Mouse (Mus musculus) intestine, postnatal 0 days (tissue): ENCODE results near the gene Smox. TPM values are rescaled to one million over a fixed set of nuclear protein-coding genes. Genes with fewer than 3 reads are reported as not detected.
"Not testable (repeated sequence)": the region's sequence is repeated elsewhere in the genome, so short reads cannot be mapped to it uniquely, and the experiment has no call there.

Source experiments
- ATAC-seq: fragments of 200-750 bp; cut with Nextera tagmentation; 2 replicates; pipeline ENCODE4 v1.8.0; 2017; ENCODE audit warnings: mild to moderate bottlenecking, moderate TSS enrichment, moderate library complexity
- H3K27ac ChIP-seq: fragments of 300-500 bp; sonication (generic); 2 replicates; pipeline ENCODE4 v1.5.1; 2014; ENCODE audit warnings: mild to moderate bottlenecking, low read depth, low read length, moderate library complexity
- H3K27me3 ChIP-seq: fragments of 300-500 bp; sonication (generic); replicated peaks from 2 replicates; pipeline ENCODE4 v1.6.1; 2014; ENCODE audit warnings: low read length, mixed read lengths; ENCODE audit not compliant: control insufficient read depth, insufficient read depth
- H3K36me3 ChIP-seq: fragments of 300-500 bp; sonication (generic); 2 replicates; pipeline ENCODE4 v1.6.1; 2014; ENCODE audit warnings: mild to moderate bottlenecking, moderate library complexity; ENCODE audit not compliant: control insufficient read depth, insufficient read depth
- H3K4me1 ChIP-seq: fragments of 300-500 bp; sonication (generic); replicated peaks from 2 replicates; pipeline ENCODE4 v1.6.1; 2014; ENCODE audit warnings: antibody characterized with exemption, low read length, mixed read lengths; ENCODE audit not compliant: control insufficient read depth, insufficient read depth
- H3K4me2 ChIP-seq: fragments of 300-500 bp; sonication (generic); replicated peaks from 2 replicates; pipeline ENCODE4 v1.6.1; 2014; ENCODE audit warnings: low read depth, mild to moderate bottlenecking, moderate library complexity
- H3K4me3 ChIP-seq: fragments of 300-500 bp; sonication (generic); 2 replicates; pipeline ENCODE4 v1.5.1; 2014; ENCODE audit warnings: low read depth, low read length
- H3K9ac ChIP-seq: fragments of 300-500 bp; sonication (generic); 2 replicates; pipeline ENCODE4 v1.6.1; 2014; ENCODE audit warnings: mild to moderate bottlenecking, low read depth, low read length
- H3K9me3 ChIP-seq: fragments of 300-500 bp; sonication (generic); 2 replicates; pipeline ENCODE4 v1.6.1; 2016; ENCODE audit warnings: mixed run types; ENCODE audit not compliant: control insufficient read depth
- CTCF ChIP-seq: sonication (generic); IDR thresholded peaks from 2 replicates; pipeline ENCODE4 v1.5.1; 2016; ENCODE audit warnings: low read depth, mild to moderate bottlenecking, control low read depth, antibody characterized with exemption, moderate library complexity
- WGBS: fragments of 180-500 bp; shearing (Covaris S2); extraction: QIAGEN DNeasy Blood & Tissue Kit; methylation state at CpG from one replicate; pipeline ENCODE4 v1.1.7; 2014; 5-methylcytosine and 5-hydroxymethylcytosine counted together
- polyA plus RNA-seq: library from polyadenylated mRNA; unstranded; fragments of >200 nt; fragmentation: Nextera tagmentation; extraction: Ambion mirVana; gene quantifications from 2 replicates; pipeline ENCODE4 v1.2.1, GENCODE M21; 2015

Smox gene
- polyA plus RNA-seq, 1 experiment from 2014 or later: 19.9 TPM

DNA sequence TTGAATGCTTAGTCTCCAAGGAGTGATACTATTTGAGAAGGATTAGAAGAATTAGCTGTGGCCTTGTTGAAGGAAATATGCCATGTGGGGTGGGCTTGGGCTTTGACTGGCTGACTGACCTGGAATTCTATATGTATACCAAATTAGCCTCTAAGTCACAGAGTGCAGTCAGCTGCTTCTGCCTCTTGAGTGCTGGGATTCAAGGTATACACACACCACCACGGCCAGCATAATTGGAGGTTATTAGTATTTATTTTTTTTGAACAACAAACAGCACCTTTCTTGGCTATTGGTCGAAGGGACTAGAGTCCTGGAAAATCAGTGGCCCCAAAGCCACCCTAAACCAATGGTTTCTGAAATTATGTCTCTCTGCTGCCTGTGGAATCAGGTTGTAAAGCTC lies 24.6 kb upstream of the Smox start:
- no peaks in the 10 kb centered on the region for H3K4me1 ChIP-seq
- no peaks in the 10 kb centered on the region for H3K9me3 ChIP-seq
- no peak for ATAC-seq
- H3K4me2 ChIP-seq: no peak overlapping the region
- H3K27me3 ChIP-seq: no peaks in the 10 kb centered on the region
- H3K36me3 ChIP-seq: no peaks in the 10 kb centered on the region
- H3K4me3 ChIP-seq: no peak overlapping the region
- no peak for TF ChIP-seq CTCF
- WGBS: 70% methylated on average over 2 of the region's 2 CpGs
- no peak overlapping the region for H3K9ac ChIP-seq
- no peak overlapping the region for H3K27ac ChIP-seq

DNA sequence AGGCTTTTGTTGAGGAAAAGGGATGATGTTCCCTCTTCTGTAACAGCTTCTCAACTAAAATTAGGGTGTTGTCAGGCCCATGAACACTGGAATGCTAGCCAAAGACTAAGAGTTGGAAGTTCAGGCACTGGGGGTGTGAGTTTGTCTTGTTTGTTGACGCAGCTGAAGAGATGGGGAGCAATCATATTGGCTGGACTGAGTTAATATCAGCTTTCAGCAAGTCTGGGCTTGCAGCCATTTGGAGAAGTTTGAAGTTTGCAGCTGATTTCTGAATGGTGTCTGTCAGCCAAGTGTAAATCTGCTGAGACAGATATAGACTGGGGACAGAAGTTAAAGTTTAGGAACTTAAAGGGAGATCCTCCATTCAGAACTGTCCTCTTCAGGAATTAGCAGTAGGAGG lies 21.4 kb upstream of the Smox start:
- Histone ChIP-seq H3K27ac (no peak overlapping the region), H3K4me1 (no peaks in the 10 kb centered on the region), H3K4me2 (no peak overlapping the region), H3K9ac (no peak overlapping the region), H3K9me3 (no peaks in the 10 kb centered on the region), H3K36me3 (no peaks in the 10 kb centered on the region), H3K27me3 (no peaks in the 10 kb centered on the region), H3K4me3 (no peak overlapping the region)
- WGBS: 38% methylated on average over 1 of the region's 1 CpGs
- no peak for ATAC-seq
- no peak for TF ChIP-seq CTCF

DNA sequence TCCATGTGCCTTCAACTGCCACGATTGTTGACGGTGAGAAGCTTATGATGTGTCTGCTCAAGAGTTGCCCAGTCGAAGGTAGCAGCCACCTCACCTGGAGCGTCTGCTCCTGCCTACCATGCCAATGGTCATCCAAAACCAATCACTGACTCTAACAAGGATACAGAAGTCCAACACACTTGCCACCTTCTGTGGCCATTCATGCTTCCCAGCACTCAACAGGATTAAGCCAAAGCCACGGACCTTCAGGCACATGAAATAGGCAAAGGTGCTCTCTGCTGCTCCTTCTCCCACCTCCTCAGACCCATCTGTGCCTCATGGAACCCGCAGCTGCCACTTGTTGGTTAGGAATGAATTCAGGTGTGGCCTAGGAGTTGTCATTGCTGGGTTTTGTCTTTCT lies 17.5 kb upstream of the Smox start:
- no peaks in the 10 kb centered on the region for H3K4me1 ChIP-seq
- no peak for TF ChIP-seq CTCF
- no peaks in the 10 kb centered on the region for H3K9me3 ChIP-seq
- no peak overlapping the region for H3K4me3 ChIP-seq
- H3K27me3 ChIP-seq: no peaks in the 10 kb centered on the region
- no peak for ATAC-seq
- 86% methylated on average over 6 of the region's 6 CpGs for WGBS
- H3K36me3 ChIP-seq: no peaks in the 10 kb centered on the region
- H3K9ac ChIP-seq: no peak overlapping the region
- no peak overlapping the region for H3K4me2 ChIP-seq
- H3K27ac ChIP-seq: no peak overlapping the region

DNA sequence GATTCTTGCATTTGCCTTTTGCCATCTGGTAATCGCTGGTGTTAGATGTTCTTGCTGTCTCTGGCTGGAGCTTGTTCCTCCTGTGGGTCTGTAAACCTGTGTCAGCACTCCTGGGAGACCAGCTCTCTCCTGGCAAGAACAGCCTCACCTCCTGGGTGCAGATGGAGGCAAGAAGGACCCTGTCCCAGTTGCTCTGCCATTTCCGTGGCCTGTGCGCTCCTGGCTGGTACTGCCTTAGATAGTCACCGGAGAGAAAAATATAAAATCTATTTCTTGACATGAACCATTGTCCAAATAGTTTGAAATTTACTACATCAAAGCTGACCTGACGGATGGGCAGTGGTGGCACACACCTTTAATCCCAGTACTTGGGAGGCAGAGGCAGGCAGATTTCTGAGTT lies 14.2 kb upstream of the Smox start:
- 92% methylated on average over 5 of the region's 5 CpGs for WGBS

DNA sequence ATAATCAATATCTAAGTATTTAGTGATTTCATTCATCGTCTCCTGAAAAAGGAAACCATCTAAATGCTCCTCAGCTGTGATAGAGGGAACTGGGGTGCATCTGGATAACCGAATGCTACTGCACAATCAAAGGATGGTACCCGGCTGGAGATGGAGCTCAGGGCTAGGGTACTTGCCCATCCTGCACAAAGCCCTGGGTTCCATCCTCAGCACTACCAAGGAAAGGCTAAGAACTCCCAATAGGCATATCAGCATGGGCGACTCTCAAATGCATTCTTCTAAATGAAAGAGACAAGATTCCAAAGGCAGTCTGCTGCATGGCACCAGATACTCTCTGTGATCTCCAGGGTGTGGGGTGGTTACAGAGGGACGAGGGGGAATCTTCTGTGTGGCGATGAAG lies 13.4 kb upstream of the Smox start:
- 85% methylated on average over 6 of the region's 6 CpGs for WGBS
- Histone ChIP-seq H3K27ac (no peak overlapping the region), H3K4me2 (no peak overlapping the region), H3K4me3 (no peak overlapping the region), H3K27me3 (no peaks in the 10 kb centered on the region), H3K4me1 (no peaks in the 10 kb centered on the region), H3K9ac (no peak overlapping the region), H3K9me3 (peaks cover 4% of the 10 kb centered on the region; the same call in 1 of the 2 replicates), H3K36me3 (no peaks in the 10 kb centered on the region)
- TF ChIP-seq CTCF: no peak
- no peak for ATAC-seq

More for the DNA sequence above, 14.2 kb upstream of the Smox start:
- H3K9me3 ChIP-seq, H3K27me3 ChIP-seq, H3K27ac ChIP-seq, H3K4me3 ChIP-seq, H3K36me3 ChIP-seq, ATAC-seq, H3K4me1 ChIP-seq, H3K9ac ChIP-seq, H3K4me2 ChIP-seq: not testable (repeated sequence)

DNA sequence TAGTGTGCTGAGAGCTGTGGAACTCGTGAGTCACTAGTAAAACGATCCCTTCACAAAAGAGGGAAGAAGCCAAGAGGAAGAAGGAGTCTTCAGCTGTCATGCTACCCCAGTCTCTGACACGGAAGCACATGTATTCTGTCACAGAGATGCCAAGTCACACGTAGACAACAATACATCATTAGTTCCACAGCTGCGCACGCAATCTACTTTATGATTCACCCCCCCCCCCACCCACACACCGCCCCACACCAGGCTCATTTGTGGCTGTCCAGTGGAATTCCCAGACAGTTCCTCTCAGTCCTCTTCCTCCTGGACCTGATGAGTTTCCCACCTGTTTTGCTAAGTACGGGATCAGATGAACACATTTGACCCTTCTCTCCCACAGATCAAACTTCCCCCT lies 12.9 kb upstream of the Smox start:
- H3K4me2 ChIP-seq: no peak overlapping the region
- no peak for ATAC-seq

DNA sequence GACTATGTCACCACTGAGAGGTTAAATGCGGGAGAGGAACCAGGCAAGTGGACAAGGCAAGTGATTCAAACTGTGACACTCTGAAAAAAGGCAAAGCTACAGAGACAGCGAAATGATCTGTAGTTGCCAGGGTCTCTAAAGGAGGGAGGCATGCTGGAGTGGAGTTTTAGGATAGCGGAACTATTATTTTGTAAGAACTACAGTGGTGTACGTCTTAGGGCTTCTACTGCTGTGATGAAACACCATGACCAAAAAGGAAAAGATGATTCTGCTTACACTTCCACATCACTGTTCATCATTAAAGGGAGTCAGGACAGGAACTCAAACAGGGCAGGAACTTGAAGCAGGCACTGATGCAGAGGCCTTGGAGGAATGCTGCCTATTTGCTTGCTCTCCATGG lies 12.4 kb upstream of the Smox start:
- Histone ChIP-seq H3K9me3 (peaks cover 4% of the 10 kb centered on the region; the same call in 1 of the 2 replicates), H3K36me3 (no peaks in the 10 kb centered on the region), H3K4me2 (no peak overlapping the region), H3K27ac (no peak overlapping the region), H3K9ac (no peak overlapping the region), H3K27me3 (no peaks in the 10 kb centered on the region), H3K4me3 (no peak overlapping the region), H3K4me1 (no peaks in the 10 kb centered on the region)
- no peak for ATAC-seq
- WGBS: 86% methylated on average over 4 of the region's 4 CpGs
- no peak for TF ChIP-seq CTCF

More for the DNA sequence above, 12.9 kb upstream of the Smox start:
- TF ChIP-seq CTCF: no peak
- no peaks in the 10 kb centered on the region for H3K36me3 ChIP-seq
- H3K27me3 ChIP-seq: no peaks in the 10 kb centered on the region
- no peak overlapping the region for H3K27ac ChIP-seq
- H3K4me3 ChIP-seq: no peak overlapping the region
- H3K9ac ChIP-seq: no peak overlapping the region
- 76% methylated on average over 8 of the region's 8 CpGs for WGBS
- H3K9me3 ChIP-seq: peaks cover 4% of the 10 kb centered on the region; the same call in 1 of the 2 replicates
- H3K4me1 ChIP-seq: no peaks in the 10 kb centered on the region
